Mouse (Mus musculus): ENCODE data around the gene Maml3.

The Maml3 gene

DNA sequence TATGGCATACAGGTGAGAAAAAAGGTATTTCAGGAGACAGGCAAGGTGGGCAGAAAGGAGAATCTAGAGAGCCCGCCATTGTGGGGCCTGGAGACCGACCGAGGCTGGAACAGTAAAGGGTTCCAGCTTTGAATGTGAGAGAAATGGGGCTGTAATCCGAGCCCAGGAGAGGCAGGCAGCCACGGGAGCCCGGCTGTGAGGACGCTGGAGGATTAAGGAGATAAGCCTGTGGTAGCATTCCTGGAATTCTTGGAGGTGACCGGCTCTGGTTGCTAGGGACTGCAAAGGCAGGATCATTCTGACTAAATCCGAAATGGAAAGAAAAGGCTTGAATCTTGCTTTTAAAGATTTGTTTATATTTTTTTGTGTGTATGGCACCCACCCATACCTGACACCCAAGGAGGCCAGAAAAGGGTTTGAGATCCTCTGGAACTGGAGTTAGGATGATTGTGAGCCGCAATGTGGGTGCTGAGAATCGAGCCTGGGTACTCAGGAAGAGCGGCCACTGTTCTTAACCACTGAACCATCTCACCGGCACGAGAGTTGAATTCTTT is 196.4 kb downstream of the Maml3 start:
- 51% methylated on average over 14 of the region's 14 CpGs for WGBS

DNA sequence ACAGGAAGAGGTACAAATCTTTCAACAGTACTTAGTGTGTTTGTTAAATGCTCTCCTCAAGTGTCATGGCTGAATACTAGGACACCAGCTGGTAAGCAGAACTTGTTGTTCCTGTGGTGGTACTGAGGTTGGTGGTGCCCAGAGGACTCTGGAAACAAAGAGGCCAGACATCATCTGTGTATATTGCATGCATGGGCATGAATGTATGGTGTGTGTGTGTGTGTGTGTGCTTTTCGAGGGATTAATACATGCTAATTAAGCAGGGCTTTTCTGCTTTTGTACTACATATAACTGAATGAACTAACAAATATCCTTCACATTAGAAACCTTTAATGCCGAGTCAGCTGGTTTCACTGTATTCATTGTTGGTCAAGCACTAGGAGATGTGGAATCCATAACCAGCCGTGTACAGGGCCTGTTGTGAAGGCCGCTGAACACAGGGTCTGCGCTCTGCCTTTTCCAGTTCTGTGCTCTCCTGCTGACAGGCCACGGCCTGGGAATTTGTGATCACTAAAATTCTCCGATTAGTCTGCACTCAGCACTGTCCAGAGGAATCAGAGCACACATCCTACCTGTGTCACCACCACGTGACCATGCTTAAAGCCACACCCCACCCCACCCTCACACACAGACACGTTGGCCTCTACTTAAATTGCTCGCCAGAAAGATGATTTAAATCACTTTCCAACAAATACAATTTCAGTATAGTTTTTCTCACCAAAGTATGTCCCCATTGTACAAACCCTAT is 197.6 kb downstream of the Maml3 start:
- WGBS, result 77% methylated on average over 10 of the region's 10 CpGs

GRCm38 (mm10) chr3:51905903-51906302 is 199.0 kb downstream of the Maml3 start:
- WGBS, result 76% methylated on average over 9 of the region's 9 CpGs

GRCm38 (mm10) chr3:51904357-51904855 is 200.5 kb downstream of the Maml3 start:
- 62% methylated on average over 12 of the region's 12 CpGs for WGBS

DNA sequence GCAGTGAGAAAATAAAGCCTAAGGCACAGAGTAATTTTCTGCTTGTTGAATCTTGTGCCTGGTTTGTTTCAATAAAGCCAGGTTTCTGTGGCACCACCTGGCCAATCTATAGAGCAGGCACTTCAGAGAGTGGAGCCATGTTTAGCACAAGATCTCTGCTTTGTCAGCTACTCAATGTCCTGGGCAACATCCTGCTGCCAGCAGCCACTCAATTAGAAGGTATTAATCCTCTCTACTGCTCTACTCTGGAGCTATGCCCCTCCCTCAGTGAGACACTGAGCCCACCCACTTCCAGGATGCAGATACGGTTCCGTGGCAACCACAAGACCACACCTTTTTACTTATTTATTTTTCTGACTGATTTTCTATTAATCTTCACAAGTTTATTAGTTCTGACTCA is 203.7 kb downstream of the Maml3 start:
- 78% methylated on average over 2 of the region's 2 CpGs for WGBS

DNA sequence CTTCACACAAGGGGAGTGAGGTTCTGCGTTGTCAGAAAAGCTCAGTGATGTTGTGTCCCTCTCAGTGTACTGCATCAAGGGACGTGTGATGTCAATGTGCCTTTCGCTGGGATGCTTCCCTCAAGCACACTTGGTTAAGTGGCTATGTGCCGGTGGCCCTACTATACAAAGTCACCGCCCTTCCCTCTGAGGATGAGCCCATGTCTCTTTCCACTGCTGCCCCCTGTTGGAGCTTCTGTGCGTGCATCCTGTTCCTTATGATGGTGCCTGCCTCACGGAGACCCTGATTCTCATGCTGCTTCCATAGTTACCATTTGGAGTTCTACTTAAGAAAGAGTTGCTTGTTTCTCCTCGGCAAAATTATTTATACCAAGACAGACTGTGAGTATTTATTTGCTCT is 210.4 kb downstream of the Maml3 start:
- WGBS, result 74% methylated on average over 8 of the region's 8 CpGs

DNA sequence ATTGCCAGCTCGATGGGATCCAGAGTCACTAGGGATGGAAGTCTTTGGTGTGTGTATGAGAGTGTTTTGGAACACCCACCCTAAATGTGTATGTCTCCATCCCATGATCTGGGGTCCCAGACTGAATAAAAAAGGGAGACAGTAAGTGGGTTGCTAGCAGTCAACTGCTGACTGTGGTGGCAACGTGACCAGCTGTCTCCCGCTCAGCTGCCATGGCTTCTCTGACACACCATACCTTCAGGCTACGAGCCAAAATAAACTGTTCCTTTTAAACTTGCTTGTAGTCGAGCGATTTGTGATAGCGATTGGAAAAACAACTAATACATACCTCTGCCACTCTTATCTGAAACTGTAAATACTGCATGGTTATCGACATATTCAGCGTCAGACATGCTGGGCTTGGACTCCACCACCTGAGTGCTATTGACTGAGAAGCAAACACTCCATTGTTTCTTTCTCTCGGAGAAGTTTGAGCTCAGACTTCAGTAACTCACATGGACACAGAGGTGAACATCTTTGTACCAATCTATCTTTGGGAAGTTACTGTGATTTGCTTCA is 213.2 kb downstream of the Maml3 start:
- WGBS, result 91% methylated on average over 10 of the region's 10 CpGs

- WGBS, result 66% methylated on average over 4 of the region's 4 CpGs
Measured at GRCm38 (mm10) chr3:51890181-51890580, 214.7 kb downstream of the Maml3 start.

- WGBS, result 19% methylated on average over 5 of the region's 5 CpGs
Measured at GRCm38 (mm10) chr3:51889776-51890175, 215.1 kb downstream of the Maml3 start.

- 52% methylated on average over 20 of the region's 20 CpGs for WGBS
Measured at GRCm38 (mm10) chr3:51888662-51889433, 216.0 kb downstream of the Maml3 start.

GRCm38 (mm10) chr3:51888295-51888661 is 216.6 kb downstream of the Maml3 start:
- 23% methylated on average over 8 of the region's 8 CpGs for WGBS

DNA sequence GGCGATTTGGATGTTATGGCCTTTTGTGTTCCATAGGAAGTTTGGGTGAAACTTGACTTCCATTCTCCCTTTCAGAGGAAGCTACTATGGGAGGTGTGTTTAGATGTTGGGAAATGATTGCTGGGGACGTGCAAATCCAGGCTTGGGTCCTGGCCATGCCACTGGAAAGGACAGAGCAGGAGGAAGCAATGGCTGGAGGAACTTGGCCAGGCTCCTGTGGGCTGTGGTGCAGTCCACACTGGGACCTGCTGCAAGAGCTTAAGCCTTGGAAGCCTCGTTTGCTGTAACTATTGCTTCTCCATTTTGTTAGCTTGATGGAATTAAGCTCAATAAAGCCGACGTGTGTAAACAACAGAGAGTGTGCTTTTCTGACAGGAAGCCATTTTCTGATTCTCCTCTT is 219.0 kb downstream of the Maml3 start:
- 39% methylated on average over 5 of the region's 5 CpGs for WGBS

- 45% methylated on average over 5 of the region's 5 CpGs for WGBS
Measured at GRCm38 (mm10) chr3:51885487-51885886, 219.4 kb downstream of the Maml3 start.

GRCm38 (mm10) chr3:51881981-51882380 is 222.9 kb downstream of the Maml3 start:
- WGBS, result 77% methylated on average over 10 of the region's 10 CpGs

GRCm38 (mm10) chr3:51881393-51881792 is 223.5 kb downstream of the Maml3 start:
- WGBS, result 69% methylated on average over 2 of the region's 2 CpGs

DNA sequence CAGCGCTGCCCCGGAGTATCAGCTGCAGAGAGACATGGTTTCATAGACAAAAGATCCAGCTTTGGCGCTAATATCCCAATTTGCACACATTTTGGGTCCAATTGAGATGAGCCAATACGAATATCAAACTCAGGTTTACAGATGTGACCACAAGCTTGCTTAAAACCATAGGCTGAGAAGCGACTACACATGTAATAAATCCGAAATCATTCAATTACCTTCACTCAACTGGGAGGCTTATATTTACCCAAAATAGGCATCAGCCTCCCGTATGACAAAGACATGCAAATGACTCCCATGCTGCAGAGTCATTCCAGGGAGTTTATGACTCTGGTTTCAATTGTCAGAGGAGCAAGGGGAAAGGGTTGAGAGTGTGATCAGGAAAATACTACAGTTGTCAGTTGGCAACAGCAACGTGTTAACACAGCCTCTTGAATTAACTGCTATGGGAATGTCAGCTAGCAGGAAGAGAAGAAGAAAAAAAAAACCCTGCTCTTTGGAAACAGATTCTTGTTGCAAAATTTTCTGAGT is 224.3 kb downstream of the Maml3 start:
- WGBS, result 46% methylated on average over 8 of the region's 8 CpGs

GRCm38 (mm10) chr3:51879211-51879610 is 225.7 kb downstream of the Maml3 start:
- 94% methylated on average over 11 of the region's 11 CpGs for WGBS

DNA sequence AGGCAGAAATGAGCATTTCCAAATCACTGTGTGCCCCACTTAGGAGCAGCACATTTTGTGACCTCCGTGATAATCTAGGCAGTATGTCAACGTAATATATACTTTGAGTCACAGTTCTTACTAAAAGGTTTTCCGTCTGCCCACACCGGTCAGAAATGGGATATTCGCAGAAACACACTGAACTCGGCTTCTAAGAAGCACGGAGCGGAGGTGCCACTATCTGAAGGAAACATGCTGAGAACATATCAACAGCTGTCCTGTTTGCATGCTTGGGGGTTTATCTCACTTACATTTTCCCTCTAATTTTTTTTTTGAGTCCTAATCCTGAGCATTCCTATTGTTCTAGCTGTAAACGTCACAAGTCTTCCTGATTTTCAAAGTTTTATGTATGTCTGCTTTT is 226.3 kb downstream of the Maml3 start:
- 96% methylated on average over 9 of the region's 9 CpGs for WGBS

DNA sequence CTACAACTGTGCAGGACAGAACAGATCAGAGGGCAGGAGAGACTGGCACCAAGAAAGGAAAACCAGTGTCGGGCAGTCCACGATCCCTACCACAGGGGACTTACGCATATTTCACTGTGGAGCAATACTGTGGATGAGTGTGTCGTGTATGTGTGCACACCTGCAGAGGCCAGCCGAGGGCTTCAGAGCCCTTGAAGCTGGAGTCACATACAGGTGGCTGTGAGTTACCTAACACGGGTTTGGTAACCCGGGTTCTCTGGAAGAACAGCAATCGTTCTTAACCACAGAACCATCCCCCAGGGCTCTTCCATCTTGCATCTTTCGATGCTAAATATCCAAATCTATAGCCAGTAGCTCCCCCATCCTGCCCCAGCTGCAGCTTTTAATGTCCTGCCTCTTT is 228.1 kb downstream of the Maml3 start:
- WGBS, result 91% methylated on average over 9 of the region's 9 CpGs

DNA sequence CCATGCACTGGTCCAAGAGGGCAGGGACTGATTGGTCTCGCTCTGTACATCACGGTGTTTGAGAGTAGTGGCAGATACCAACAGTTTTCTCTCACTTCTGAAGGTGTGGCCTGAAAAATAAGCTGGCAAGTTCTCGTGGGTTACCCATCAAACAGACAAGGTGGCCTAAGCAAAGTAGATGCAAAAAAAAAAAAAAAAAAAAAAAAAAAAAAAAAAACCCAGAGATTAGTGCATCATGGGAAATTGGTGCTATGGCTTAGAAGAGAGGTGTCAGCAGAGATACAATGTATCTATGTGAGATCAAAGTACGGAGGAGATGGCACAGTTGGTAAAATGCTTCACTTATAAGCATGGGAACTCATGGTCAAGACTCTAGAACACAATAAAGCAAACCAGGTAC is 229.2 kb downstream of the Maml3 start:
- 95% methylated on average over 4 of the region's 4 CpGs for WGBS

DNA sequence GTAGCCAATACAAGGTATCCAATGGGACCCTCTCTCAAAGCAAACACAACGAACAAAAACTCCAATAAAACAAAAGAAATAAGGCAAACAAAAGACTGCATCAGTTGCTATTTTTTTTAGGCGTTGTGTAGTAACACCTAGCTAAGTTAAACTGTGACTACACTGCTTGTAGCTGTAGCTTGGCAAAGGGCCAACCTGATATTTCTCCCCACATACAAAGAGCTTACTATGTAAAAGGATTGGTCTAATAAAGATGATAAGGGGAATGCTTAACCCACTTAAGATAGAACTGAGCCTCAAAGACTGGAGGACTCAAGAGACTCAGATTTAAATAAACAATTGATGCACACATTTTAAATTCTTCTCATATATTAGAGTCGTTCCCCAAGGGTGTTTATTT is 230.6 kb downstream of the Maml3 start:
- WGBS, result 69% methylated on average over 3 of the region's 3 CpGs

- 78% methylated on average over 4 of the region's 4 CpGs for WGBS
Measured at GRCm38 (mm10) chr3:51872771-51873170, 232.1 kb downstream of the Maml3 start.

Data from cerebral cortex, adult 2 months (tissue).